Mouse (Mus musculus) brain, embryonic 14.5 days (tissue): ENCODE measurements around the gene Gm21970. TPM values are rescaled to one million over a fixed set of nuclear protein-coding genes. Genes with fewer than 3 reads are reported as not detected.

Experiments
- DNase-seq: peaks from one replicate; pipeline ENCODE4 v3.0.0-alpha.2; 2011; ENCODE audit warnings: low read depth
- CTCF ChIP-seq: fragments of 200-500 bp; IDR thresholded peaks from 2 replicates; pipeline ENCODE4 v1.5.1; 2012; ENCODE audit warnings: inconsistent platforms, mild to moderate bottlenecking, moderate library complexity, borderline replicate concordance; ENCODE audit not compliant: insufficient read depth, insufficient read length; ENCODE audit errors: extremely low read depth
- POLR2A ChIP-seq: fragments of 200-500 bp; IDR thresholded peaks from 2 replicates; pipeline ENCODE4 v1.6.1; 2012; ENCODE audit warnings: mild to moderate bottlenecking, inconsistent platforms, borderline replicate concordance; ENCODE audit not compliant: poor library complexity, insufficient read depth, insufficient read length, severe bottlenecking; ENCODE audit errors: extremely low read depth
- polyA plus RNA-seq: library from polyadenylated mRNA; depleted of rRNA; stranded (reverse); fragments of >200 nt; gene quantifications from 2 replicates; pipeline ENCODE4 v1.2.3, GENCODE M21; 2012

Gene Gm21970
- polyA plus RNA-seq, 1 experiment = 0.11 TPM

DNA sequence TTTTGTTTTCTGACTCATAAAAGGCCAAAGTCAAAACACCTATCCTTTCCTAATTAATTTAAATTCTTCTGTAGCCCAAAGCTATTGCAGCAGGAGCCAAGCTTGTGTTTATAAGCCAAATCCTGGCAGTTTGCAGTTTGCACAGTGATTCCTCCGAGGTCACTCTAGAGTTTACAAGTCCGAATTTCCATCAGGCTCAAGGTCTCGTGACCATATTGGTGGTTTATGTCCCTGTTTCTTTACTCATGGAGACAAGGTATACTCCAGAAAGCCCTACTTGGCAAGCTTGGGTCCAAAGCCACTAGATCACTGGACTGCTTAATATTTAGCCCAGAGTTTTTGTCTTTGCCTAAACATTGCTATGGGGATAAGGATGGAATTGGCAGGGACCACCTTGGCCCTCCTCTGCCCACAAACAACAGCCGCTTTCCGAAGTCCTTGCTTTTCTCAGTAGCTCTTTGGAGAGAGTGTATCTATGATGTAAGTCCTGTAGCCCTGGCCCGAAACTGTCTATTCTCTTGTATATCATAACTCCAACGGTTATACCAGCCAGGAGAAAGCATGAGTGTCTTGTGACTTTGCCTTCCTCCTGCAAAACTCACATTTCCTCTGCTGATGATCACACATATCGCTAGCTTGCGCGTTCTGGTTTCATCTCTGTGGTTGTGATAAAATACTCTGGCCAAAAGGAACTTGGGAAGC, 5.0 kb upstream of the Gm21970 start:
- no peak for DNase-seq

DNA sequence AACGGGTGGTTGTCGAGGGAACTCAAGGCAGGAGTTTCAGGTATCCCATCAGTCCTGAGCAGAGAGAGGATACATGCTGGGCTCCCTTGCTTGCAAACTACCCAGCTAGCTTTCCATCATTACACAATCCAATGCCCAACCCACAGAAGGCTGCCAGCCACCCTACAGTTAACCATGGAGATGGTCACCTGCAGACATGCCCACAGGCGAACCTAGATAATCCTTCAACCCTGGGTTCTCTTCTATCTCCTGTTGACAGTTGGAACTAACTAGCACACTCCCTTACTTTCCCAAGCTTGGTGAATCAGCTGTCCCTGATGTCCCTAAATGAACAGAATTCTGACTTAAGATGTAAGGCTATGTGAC, 4.4 kb upstream of the Gm21970 start:
- no peak for DNase-seq
- no peak for TF ChIP-seq CTCF
- TF ChIP-seq POLR2A = no peak

More for the DNA sequence above, 5.0 kb upstream of the Gm21970 start:
- TF ChIP-seq CTCF (no peak), POLR2A (no peak)

DNA sequence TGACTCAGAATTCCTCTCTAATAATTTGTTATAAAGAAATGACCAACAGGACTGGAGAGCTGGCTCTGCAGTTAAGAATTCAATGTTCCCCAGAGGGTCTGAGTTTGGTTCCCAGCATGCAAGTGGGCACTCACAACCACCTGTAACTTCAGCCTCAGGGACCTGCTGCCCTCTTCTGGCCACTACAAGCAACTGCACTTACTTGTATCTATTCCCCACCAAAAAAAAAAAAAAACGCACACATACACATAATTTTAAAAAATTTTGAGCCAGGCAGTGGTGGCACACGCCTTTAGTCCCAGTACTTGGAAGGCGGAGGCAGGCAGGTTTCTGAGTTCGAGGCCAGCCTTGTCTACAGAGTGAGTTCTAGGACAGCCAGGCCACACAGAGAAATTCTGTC, 1.4 kb upstream of the Gm21970 start:
- peak; percentile 51 for DNase-seq
- no peak for TF ChIP-seq POLR2A
- TF ChIP-seq CTCF = peak; percentile 57; the same call in 1 of the 2 replicates

DNA sequence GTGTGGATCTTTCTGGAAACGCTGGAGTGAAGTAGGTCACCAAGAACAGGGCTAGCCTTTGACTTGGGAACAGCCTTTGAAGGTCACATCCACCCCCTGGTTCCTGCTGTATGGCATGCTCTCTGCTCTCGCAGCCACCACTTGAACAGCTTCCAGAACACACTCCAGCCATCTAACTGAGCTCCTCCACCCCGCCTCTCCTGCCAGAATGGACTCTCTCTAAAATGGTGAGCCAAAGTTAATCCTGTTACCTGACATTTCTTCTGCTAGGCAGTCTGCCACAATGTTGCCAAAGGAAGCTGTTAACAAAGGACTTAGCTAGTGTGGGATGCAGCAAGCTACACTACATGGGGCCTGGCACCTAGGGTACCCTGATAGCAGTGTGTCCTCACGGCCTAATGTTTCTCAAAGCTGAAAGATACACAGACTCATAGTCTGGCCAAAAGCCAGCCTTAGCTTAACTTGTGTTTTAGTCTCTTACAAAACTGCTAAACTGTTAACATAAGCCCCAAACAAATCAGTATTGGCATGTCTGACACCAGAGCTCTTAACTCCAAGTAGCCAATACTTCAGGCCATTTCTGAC, 3.4 kb downstream of the Gm21970 start:
- DNase-seq = no peak
- TF ChIP-seq CTCF = no peak
- no peak for TF ChIP-seq POLR2A

DNA sequence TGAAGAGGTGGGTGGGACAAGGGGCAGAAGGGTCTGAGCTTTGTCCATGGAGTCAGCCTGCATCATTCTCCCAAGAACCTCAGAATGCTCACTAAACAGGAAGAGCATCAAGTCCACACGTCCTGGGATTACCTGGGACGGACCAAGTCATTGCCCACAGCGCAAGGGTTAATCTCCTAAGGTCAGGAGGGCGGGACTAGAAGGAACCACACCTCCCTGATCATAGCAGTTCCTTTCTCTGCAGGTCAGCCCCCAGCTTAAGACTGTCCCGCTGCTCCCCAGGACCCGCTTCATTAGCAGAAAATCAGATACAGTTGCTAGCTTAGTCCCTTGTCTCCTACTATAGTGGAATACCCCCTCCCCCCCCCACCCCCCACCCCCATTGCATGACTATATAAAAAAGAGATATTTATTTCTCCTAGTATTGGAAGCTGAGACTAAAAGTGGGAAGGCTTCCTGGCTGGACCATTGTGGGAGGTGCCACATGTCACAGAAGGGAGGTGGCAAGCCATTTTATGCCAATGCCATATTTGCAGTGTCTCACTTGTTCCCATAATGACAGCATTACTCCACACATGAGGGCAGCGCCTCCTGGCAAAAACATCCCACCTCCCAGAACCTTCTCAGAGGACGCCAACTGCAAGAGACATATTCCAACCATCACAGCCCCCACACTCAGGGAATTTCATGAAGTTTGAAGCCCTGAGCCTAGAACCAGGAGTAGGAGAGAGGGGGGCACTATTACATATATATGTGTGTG, 4.3 kb downstream of the Gm21970 start:
- TF ChIP-seq POLR2A = no peak
- no peak for TF ChIP-seq CTCF
- no peak for DNase-seq

DNA sequence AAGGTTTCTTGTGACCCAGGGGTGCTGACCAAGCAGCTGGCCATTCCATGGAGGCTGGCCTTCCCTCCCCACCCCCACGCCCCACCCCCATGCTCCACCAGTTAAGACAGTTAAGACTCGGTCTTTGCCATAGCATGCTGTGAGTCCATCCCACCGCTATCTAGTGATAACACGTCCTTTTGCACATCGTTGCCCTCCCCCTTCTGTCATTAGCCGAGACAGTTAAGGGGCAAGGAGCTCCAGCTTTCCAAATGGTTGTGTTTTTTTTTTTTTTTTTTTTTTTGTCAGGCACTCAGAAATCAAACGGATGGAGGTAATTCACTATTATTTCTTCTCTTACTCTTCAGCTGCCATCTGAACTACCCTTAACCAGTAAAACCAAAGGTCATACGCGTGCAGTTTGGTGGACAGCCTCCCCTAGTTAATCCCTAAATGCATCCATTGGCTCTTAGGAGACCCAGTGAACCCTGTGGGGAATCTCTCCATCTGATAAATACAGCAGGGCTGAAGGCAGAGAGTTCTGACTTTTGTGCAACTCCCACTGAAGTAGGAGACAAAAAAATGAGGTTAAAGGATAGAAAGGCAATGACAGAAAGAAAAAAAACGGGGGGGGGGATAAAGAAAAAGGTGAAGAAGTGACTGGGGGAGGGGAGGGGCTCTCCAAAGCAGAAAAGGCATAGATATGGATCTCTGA, 5.5 kb downstream of the Gm21970 start:
- DNase-seq = no peak
- no peak for TF ChIP-seq POLR2A

DNA sequence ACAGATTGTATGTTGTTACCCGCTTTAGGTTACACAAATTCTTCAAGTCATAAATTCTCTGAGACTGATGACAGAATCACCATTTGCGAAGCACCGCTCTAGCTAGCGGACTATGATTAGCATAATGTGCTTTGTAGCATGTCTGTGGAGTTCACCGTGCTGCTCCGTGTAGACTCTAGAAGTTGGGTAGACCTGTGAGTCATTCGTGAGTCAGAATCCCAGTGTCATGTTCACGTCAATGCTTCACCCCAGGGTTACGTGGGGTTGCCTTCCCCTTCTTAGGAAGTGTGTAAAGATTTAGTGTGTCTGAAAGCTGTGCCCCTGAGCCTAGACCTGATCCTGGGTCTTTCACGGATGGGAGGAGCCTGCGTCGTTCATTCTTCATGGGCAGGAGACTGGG, 6.5 kb downstream of the Gm21970 start:
- no peak for DNase-seq
- no peak for TF ChIP-seq POLR2A
- TF ChIP-seq CTCF = no peak

DNA sequence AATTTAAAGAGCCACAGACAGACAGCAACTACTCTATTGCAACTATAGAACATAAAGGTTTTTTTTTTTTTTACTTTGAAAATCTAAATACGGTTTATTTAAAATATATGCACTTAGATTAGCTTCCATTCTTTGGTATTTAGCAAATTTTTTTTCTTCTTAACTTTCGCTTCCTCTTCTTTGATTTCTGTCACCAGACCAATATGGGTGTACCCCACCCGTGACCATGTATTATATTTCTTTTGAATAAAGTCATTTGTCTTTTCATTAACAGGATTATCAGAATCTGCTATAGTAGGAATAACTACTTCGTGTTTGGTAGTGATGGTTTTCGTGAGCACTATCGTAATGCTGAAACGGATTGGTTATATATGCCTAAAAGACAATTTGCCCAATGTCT, 7.4 kb downstream of the Gm21970 start:
- TF ChIP-seq POLR2A = no peak
- no peak for TF ChIP-seq CTCF
- DNase-seq = no peak

DNA sequence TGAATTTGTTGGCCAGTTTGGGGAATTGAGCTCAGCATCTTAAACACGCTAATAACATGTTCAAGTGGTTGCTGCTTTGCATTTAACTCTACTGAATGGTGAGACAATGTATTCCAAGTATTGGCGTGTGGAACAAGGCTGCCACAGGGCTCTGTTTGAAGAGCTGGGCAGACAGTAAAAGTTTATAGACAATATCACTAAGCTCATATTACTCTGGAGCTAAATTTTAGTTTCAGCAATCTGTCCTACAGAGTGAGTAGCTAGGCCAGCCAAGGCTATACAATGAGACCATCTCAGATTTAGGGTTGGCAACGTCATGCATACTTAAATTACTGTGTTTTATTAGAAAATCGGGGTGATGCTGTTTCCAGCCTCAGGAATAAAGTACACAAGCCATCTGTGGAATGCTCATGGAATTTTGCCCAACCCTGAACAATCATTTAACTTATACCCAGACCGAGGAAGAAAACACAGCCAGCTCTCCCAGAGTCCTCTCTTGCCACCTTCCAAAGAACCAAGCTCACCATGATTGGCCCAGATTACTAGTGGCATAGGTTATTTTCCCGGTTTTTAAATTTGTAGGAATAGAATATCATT, 10.1 kb downstream of the Gm21970 start:
- TF ChIP-seq CTCF (no peak), POLR2A (no peak)
- DNase-seq = no peak

DNA sequence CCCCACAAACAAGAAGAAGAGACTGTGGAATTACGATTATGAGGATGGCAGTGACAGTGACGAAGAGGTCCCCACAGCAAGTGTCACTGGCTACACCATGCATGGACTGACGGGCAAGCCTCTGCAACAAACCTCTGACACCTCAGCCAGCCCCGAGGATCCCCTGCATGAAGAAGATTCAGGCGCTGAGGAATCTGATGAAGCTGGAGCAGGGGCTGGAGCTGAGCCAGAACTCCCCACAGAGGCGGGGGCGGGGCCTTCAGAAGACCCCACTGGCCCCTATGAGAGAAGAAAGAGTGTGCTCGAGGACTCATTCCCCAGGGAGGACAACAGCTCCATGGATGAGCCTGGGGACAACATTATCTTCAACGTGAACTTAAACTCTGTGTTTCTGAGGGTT, 12.3 kb downstream of the Gm21970 start:
- no peak for DNase-seq
- TF ChIP-seq POLR2A (no peak), CTCF (no peak)

DNA sequence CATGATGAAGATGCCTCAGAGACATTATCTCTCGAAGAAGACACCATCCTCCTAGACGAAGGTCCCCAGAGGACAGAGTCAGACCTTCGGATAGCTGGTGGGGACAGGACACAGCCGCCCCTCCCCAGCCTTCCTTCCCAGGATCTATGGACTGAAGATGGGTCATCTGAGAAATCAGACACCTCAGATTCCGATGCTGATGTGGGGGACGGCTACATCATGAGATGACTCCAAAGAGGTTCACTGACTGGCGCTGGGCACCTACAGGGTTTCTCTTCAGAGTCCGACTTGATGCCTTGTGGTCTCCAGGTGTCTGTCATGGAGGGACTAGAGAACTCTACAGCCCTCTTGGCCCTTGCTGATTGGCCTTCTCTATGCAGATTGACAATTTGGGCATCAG, 12.7 kb downstream of the Gm21970 start:
- no peak for DNase-seq
- TF ChIP-seq CTCF (no peak), POLR2A (no peak)

DNA sequence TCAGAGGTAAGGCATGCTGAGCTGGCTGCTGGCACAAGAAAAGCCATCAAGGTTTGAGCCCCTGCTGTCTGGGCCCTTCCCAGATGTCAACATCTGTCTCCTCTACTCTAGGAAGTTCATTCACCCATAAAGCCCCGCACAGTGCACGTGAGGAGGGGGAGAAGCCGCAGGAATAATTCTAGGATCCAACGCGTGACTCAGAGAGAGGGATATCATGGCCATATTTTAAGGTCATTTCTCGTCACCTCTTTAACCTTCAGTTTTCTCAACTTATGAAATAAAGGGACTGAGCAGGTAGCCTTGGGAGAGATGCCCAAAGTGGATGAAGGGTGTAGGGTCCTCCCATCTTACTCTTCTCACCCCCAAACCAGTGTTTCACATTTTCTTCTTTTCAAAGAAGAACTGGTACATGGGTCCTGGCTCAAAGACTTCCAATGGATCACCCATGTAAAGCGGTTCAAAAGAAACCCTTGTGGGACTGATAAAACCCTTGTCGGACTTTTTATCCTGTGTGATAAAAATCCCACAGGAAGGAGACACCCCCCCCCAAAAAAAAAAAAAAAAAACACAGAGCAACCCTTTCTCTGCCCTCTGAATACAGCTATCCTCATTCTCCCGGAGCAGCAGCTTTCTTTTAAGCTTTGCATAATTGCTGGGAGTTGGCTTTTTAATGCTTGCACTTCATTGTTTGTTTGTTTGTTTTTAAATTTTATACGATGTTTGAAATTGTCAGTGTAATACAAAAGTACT, 13.5 kb downstream of the Gm21970 start:
- no peak for DNase-seq
- TF ChIP-seq POLR2A = no peak
- TF ChIP-seq CTCF = no peak
